Mouse (Mus musculus) kidney, adult 18-20 months (tissue): ENCODE data around the gene Habp2.

Source experiments
- DNase-seq: peaks from one replicate; pipeline ENCODE4 v3.0.0; 2021

The Habp2 gene

GRCm38 (mm10) chr19:56364563-56364962 lies 77.6 kb downstream of the Habp2 start:
- DNase-seq: no peak

- no peak for DNase-seq
These were observed 79.2 kb downstream of the Habp2 start for GRCm38 (mm10) chr19:56366168-56366567.

- DNase-seq: no peak
These were observed 79.7 kb downstream of the Habp2 start for GRCm38 (mm10) chr19:56366625-56367024.

DNA sequence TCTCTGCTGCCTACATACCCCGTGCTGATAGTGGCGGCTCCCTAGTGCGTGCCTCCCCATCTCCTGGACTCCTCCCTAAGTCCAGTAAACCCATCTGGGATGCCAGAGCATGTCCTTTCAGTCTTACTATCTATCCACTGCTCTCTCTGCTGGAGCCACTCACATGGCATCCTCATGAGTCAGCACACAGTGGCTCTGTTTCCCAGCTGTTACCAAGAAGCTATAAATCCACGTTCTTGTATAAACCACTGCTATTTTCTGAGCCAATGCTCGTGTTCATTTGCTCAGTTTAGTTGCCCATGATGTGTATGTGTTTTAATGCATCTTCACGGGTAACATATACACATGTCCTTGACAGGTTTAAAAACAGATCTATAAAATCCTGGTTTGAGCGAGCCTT lies 80.8 kb downstream of the Habp2 start:
- no peak for DNase-seq

DNA sequence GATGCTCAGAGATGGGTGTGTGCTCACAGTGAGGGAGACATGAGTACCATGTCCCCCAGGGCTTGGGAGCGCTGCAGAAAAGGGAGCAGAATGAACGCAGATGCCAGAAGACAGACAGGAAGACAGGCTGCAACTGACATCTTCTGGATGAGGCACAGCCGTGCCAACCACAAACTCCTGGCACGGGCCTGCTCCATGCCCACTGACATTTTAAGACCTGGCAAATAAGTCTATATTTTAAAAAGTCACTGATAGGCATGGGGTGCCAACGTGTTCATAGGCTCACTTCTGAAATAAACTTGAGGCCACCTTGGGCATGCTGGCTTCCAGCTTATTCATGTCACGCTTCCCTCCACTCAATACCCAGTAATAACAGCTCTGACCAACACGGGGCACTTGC lies 82.0 kb downstream of the Habp2 start:
- DNase-seq: no peak
